Mouse (Mus musculus): ENCODE measurements around the gene Safb. TPM values are rescaled to one million over a fixed set of nuclear protein-coding genes. Genes with fewer than 3 reads are reported as not detected.
A peak's percentile ranks its signal among the peaks of the same experiment; 100 is the strongest.
"Not testable (repeated sequence)": the region's sequence is repeated elsewhere in the genome, so short reads cannot be mapped to it uniquely, and the experiment has no call there.

Safb gene
- total RNA-seq, 4 experiments from 2014 or later: 87.8 to 184 (median 132) TPM

- DNase-seq: no peak
Measured at GRCm38 (mm10) chr17:56611861-56612564, 27.4 kb downstream of the Safb start.

GRCm38 (mm10) chr17:56612565-56612939 lies 27.9 kb downstream of the Safb start:
- not testable (repeated sequence) for DNase-seq

GRCm38 (mm10) chr17:56613236-56613844 lies 28.7 kb downstream of the Safb start, which contains the start of gene Rpl36:
Gene Rpl36, plus strand, starts transcription at chr17:56613416.
- DNase-seq: peak; percentile 93

- DNase-seq: not testable (repeated sequence)
Measured at GRCm38 (mm10) chr17:56613893-56614292, 29.3 kb downstream of the Safb start.

- no peak for DNase-seq
Measured at GRCm38 (mm10) chr17:56614391-56615135, 29.9 kb downstream of the Safb start.

GRCm38 (mm10) chr17:56615136-56615784 lies 30.6 kb downstream of the Safb start:
- DNase-seq: no peak

GRCm38 (mm10) chr17:56615792-56616191 lies 31.2 kb downstream of the Safb start:
- DNase-seq: no peak

- DNase-seq: no peak
Measured at GRCm38 (mm10) chr17:56616725-56617124, 32.1 kb downstream of the Safb start.

- no peak for DNase-seq
Measured at GRCm38 (mm10) chr17:56617628-56618027, 33.0 kb downstream of the Safb start.

GRCm38 (mm10) chr17:56625495-56625894 lies 40.9 kb downstream of the Safb start:
- peak; percentile 85 for DNase-seq

- DNase-seq: no peak
Measured at GRCm38 (mm10) chr17:56626260-56626659, 41.6 kb downstream of the Safb start.

GRCm38 (mm10) chr17:56626754-56627470 lies 42.3 kb downstream of the Safb start, which contains the start of gene Lonp1:
Gene Lonp1, minus strand, starts transcription at chr17:56626887.
- peak; percentile 98 for DNase-seq

GRCm38 (mm10) chr17:56627530-56628277 lies 43.1 kb downstream of the Safb start, which contains the start of gene Catsperd:
Gene Catsperd, plus strand, starts transcription at chr17:56628143.
- no peak for DNase-seq

GRCm38 (mm10) chr17:56629800-56630781 lies 45.5 kb downstream of the Safb start:
- DNase-seq: not testable (repeated sequence)

- no peak for DNase-seq
Measured at GRCm38 (mm10) chr17:56631807-56632206, 47.2 kb downstream of the Safb start.

GRCm38 (mm10) chr17:56634023-56634422 lies 49.4 kb downstream of the Safb start:
- no peak for DNase-seq

GRCm38 (mm10) chr17:56643237-56643636 lies 58.6 kb downstream of the Safb start:
- DNase-seq: no peak

- no peak for DNase-seq
Measured at GRCm38 (mm10) chr17:56647546-56647945, 62.9 kb downstream of the Safb start.

- DNase-seq: no peak
Measured at GRCm38 (mm10) chr17:56651801-56652200, 67.2 kb downstream of the Safb start.

- no peak for DNase-seq
Measured at GRCm38 (mm10) chr17:56654771-56655170, 70.1 kb downstream of the Safb start.

All from adrenal gland, adult 8-10 months (tissue).